Mouse (Mus musculus) intestine, postnatal 0 days (tissue): Measurements from ENCODE around the gene Arvcf. TPM values are rescaled to one million over a fixed set of nuclear protein-coding genes. Genes with fewer than 3 reads are reported as not detected.

ENCODE experiments used
- ATAC-seq: fragments of 200-750 bp; cut with Nextera tagmentation; 2 replicates; pipeline ENCODE4 v1.8.0; 2017; ENCODE audit warnings: mild to moderate bottlenecking, moderate TSS enrichment, moderate library complexity
- H3K27ac ChIP-seq: fragments of 300-500 bp; sonication (generic); 2 replicates; pipeline ENCODE4 v1.5.1; 2014; ENCODE audit warnings: mild to moderate bottlenecking, low read depth, low read length, moderate library complexity
- H3K27me3 ChIP-seq: fragments of 300-500 bp; sonication (generic); replicated peaks from 2 replicates; pipeline ENCODE4 v1.6.1; 2014; ENCODE audit warnings: low read length, mixed read lengths; ENCODE audit not compliant: control insufficient read depth, insufficient read depth
- H3K36me3 ChIP-seq: fragments of 300-500 bp; sonication (generic); 2 replicates; pipeline ENCODE4 v1.6.1; 2014; ENCODE audit warnings: mild to moderate bottlenecking, moderate library complexity; ENCODE audit not compliant: control insufficient read depth, insufficient read depth
- H3K4me1 ChIP-seq: fragments of 300-500 bp; sonication (generic); replicated peaks from 2 replicates; pipeline ENCODE4 v1.6.1; 2014; ENCODE audit warnings: antibody characterized with exemption, low read length, mixed read lengths; ENCODE audit not compliant: control insufficient read depth, insufficient read depth
- H3K4me2 ChIP-seq: fragments of 300-500 bp; sonication (generic); replicated peaks from 2 replicates; pipeline ENCODE4 v1.6.1; 2014; ENCODE audit warnings: low read depth, mild to moderate bottlenecking, moderate library complexity
- H3K4me3 ChIP-seq: fragments of 300-500 bp; sonication (generic); 2 replicates; pipeline ENCODE4 v1.5.1; 2014; ENCODE audit warnings: low read depth, low read length
- H3K9ac ChIP-seq: fragments of 300-500 bp; sonication (generic); 2 replicates; pipeline ENCODE4 v1.6.1; 2014; ENCODE audit warnings: mild to moderate bottlenecking, low read depth, low read length
- H3K9me3 ChIP-seq: fragments of 300-500 bp; sonication (generic); 2 replicates; pipeline ENCODE4 v1.6.1; 2016; ENCODE audit warnings: mixed run types; ENCODE audit not compliant: control insufficient read depth
- CTCF ChIP-seq: sonication (generic); IDR thresholded peaks from 2 replicates; pipeline ENCODE4 v1.5.1; 2016; ENCODE audit warnings: low read depth, mild to moderate bottlenecking, control low read depth, antibody characterized with exemption, moderate library complexity
- WGBS: fragments of 180-500 bp; shearing (Covaris S2); extraction: QIAGEN DNeasy Blood & Tissue Kit; methylation state at CpG from one replicate; pipeline ENCODE4 v1.1.7; 2014; 5-methylcytosine and 5-hydroxymethylcytosine counted together
- polyA plus RNA-seq: library from polyadenylated mRNA; unstranded; fragments of >200 nt; fragmentation: Nextera tagmentation; extraction: Ambion mirVana; gene quantifications from 2 replicates; pipeline ENCODE4 v1.2.1, GENCODE M21; 2015

Gene Arvcf
- polyA plus RNA-seq, result 9.3 and 9.6 TPM in 2 replicates

DNA sequence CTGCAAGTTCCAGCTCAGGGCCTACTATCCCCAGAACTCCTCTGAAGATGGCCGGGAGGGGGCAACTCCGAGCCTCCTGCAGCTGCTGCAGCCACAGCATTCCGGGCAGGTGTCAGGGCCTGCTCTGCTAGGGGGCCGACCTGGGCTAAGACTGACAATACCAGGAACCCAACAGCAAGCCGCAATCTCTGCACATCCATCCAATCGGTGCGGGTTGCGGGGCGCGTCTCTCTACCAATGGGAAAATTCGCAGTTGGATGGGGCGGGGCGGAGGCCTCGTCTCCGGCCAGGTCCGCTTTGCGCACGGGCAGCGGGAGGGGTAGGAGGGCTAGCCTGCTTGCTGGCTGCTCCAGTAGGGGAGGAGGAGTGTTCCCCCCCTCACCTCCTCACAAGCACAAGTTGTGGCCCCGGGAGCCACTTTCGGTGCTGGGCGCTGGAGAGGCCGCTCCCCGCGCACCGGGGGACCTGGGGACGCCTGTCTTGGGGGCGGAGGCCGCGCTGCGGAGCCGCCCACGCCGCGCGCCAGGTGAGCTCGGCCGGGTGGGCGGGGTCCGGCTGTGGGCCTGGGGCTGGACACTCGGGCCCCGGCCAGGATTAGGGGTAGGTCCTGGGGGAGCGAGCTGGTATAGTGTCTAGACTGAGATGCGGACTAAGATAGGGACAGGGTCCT lies at the start of gene Arvcf, which contains the start of gene Tango2:
Gene Arvcf, plus strand, starts transcription at position 252 of the 670 bp plus-strand sequence.
Gene Tango2, minus strand, starts transcription at position 173 of the 670 bp plus-strand sequence.
- Histone ChIP-seq H3K4me3 (peak within 1 kb of the TSS; percentile 68), H3K9me3 (no peaks in the 10 kb centered on the region), H3K9ac (peak within 1 kb of the TSS; percentile 60), H3K4me2 (peak within 1 kb of the TSS; percentile 99), H3K4me1 (peaks cover 3% of the 10 kb centered on the region; the same call in 1 of the 2 replicates), H3K27ac (no peak within 1 kb of the TSS), H3K27me3 (no peaks in the 10 kb centered on the region), H3K36me3 (no peaks in the 10 kb centered on the region)
- under 1% methylated on average over 44 of the region's 44 CpGs for WGBS
- peak; percentile 81 for ATAC-seq
- peak; percentile 70 for TF ChIP-seq CTCF

DNA sequence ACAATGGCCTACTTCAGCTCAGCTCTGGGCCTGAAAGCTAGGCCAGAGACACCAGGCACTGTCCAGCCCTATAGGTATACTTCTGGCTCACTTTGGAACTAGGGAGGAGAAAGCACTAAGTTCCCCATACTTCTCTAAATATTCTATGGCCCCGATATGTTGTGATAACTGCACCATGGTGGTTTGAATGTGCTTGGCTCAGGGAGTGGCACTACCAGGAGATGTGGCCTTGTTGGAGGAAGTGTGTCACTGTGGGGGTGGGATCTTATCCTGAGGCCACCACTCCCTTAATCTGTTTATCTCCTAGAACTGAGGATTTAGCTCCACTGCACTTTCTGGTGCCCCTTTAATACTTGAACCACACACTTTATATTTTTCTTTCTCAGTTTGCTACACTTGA lies 39.8 kb upstream of the Arvcf start:
- no peak overlapping the region for H3K9ac ChIP-seq
- 79% methylated on average over 1 of the region's 1 CpGs for WGBS
- ATAC-seq, result no peak
- peaks cover 54% of the 10 kb centered on the region for H3K36me3 ChIP-seq
- no peak overlapping the region for H3K27ac ChIP-seq
- H3K27me3 ChIP-seq, result no peaks in the 10 kb centered on the region
- no peaks in the 10 kb centered on the region for H3K4me1 ChIP-seq
- no peak overlapping the region for H3K4me2 ChIP-seq
- no peaks in the 10 kb centered on the region for H3K9me3 ChIP-seq
- H3K4me3 ChIP-seq, result no peak overlapping the region
- no peak for TF ChIP-seq CTCF

DNA sequence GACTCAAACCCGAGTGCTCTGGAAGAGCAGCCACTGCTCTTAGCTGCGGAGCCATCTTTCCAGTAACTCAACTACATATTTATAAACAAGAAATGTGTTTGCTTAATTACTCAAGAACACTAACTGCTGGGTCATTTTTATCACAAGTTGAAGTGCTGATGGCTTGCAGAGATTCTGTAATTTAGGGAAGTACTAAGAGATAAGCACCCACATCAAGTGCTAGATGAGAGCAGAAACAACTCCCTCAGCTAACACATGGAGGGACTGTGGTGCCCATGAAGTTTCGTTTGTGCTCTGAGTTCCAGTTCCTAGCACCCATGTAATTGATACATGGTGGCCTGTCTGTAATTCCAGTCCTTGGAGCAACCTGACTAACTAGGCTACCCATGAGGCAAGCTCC lies 29.0 kb upstream of the Arvcf start:
- H3K9ac ChIP-seq, result no peak overlapping the region
- no peak for ATAC-seq
- H3K4me1 ChIP-seq, result no peaks in the 10 kb centered on the region
- no peak overlapping the region for H3K4me2 ChIP-seq
- H3K36me3 ChIP-seq, result peaks cover 20% of the 10 kb centered on the region; the same call in 1 of the 2 replicates
- no peaks in the 10 kb centered on the region for H3K27me3 ChIP-seq
- TF ChIP-seq CTCF, result no peak
- no peak overlapping the region for H3K4me3 ChIP-seq
- no peak overlapping the region for H3K27ac ChIP-seq
- WGBS, result 72% methylated on average over 3 of the region's 3 CpGs
- H3K9me3 ChIP-seq, result no peaks in the 10 kb centered on the region

DNA sequence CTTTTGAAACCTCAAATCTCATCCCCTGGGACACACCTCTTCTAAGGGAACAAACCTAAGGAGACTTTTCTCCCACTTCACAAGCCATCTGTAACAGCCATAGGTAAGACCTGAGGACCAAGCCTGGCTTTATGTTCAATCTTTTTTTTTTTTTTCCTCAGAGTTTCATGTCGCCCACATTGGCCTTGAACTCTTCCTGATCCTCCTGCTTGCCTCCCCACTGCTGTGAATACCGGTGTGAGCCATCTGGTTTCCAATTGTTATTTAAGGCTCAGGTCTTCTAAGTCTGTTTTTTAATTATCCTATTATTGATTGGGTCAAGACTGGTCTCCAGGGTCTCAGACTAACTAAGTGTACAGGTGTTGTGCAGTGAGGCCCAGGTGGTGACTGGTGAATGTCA lies 26.5 kb upstream of the Arvcf start:
- H3K9me3 ChIP-seq, result no peaks in the 10 kb centered on the region
- WGBS, result 63% methylated on average over 2 of the region's 2 CpGs
- no peak overlapping the region for H3K4me2 ChIP-seq
- H3K27me3 ChIP-seq, result no peaks in the 10 kb centered on the region
- no peaks in the 10 kb centered on the region for H3K4me1 ChIP-seq
- no peak overlapping the region for H3K9ac ChIP-seq
- no peak overlapping the region for H3K4me3 ChIP-seq
- H3K27ac ChIP-seq, result no peak overlapping the region
- ATAC-seq, result no peak
- TF ChIP-seq CTCF, result no peak
- peaks cover 26% of the 10 kb centered on the region; the same call in 1 of the 2 replicates for H3K36me3 ChIP-seq

DNA sequence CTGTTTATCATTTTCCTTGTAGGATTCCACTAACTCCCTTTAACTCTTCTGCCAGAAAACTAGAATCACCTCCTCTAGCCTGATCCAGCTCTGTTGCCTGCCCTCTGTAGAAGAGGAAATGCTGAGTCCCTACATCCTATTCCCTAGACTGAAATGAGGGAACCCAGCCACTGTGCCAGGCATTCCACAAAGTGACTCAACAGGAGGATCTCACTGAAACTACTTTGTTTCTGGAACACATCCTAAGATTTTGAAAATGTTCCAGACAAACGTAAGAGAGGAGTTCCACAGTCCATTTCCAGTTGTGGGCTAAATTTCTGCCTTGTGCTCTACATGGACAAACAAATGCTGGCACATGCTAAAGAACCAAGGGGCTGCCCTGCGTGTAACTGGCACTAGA lies 24.5 kb upstream of the Arvcf start:
- Histone ChIP-seq H3K9me3 (no peaks in the 10 kb centered on the region), H3K27me3 (no peaks in the 10 kb centered on the region), H3K27ac (no peak overlapping the region), H3K4me2 (no peak overlapping the region), H3K4me1 (no peaks in the 10 kb centered on the region), H3K36me3 (peaks cover 35% of the 10 kb centered on the region; the same call in 1 of the 2 replicates), H3K4me3 (no peak overlapping the region), H3K9ac (no peak overlapping the region)
- no peak for TF ChIP-seq CTCF
- ATAC-seq, result no peak
- 79% methylated on average over 2 of the region's 2 CpGs for WGBS

DNA sequence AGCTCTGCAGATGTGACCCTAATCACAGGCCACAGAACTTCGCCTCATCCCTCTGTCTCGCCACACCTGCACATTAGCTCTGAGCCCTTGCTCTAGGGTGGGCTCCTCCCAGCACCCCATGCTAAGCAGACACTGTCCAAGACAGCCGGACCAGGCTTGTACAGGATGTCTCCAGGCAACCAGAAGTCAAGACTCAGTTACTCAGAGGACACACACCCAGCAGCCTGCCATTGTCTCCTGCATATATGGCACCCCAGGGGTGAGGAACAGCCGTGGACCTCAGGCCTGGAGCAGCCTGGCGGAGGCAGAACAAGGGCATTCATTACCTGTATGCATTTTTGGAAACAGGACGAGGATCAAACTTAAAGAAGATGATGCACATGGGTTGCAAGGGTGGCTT lies 24.0 kb upstream of the Arvcf start:
- Histone ChIP-seq H3K9me3 (no peaks in the 10 kb centered on the region), H3K27ac (no peak overlapping the region), H3K36me3 (peaks cover 35% of the 10 kb centered on the region; the same call in 1 of the 2 replicates), H3K4me2 (no peak overlapping the region), H3K9ac (no peak overlapping the region), H3K4me3 (no peak overlapping the region), H3K4me1 (no peaks in the 10 kb centered on the region), H3K27me3 (no peaks in the 10 kb centered on the region)
- TF ChIP-seq CTCF, result no peak
- no peak for ATAC-seq
- 91% methylated on average over 6 of the region's 6 CpGs for WGBS
